Mouse (Mus musculus) testis, adult 2 months (tissue): ENCODE measurements at regions not wholly inside any gene's neighbourhood (a gene's known extent, or its start where the extent isn't known, plus 50 kb on each side); places are given as distances from the start of the nearest gene placed in this dataset.

Source experiments
- H3K27ac ChIP-seq: fragments of 200-500 bp; 2 replicates; pipeline ENCODE4 v1.5.1; 2012; ENCODE audit warnings: low read depth, low read length; ENCODE audit not compliant: control insufficient read depth, insufficient read depth
- H3K27me3 ChIP-seq: fragments of 200-500 bp; 2 replicates; pipeline ENCODE4 v1.6.1; 2012; ENCODE audit warnings: mild to moderate bottlenecking, low read length, moderate library complexity; ENCODE audit not compliant: control insufficient read depth, insufficient read depth
- H3K36me3 ChIP-seq: fragments of 200-500 bp; 2 replicates; pipeline ENCODE4 v1.6.1; 2012; ENCODE audit warnings: mild to moderate bottlenecking, low read length; ENCODE audit not compliant: control insufficient read depth, insufficient read depth
- H3K4me1 ChIP-seq: fragments of 200-500 bp; 2 replicates; pipeline ENCODE4 v1.6.1; 2012; ENCODE audit warnings: low read length; ENCODE audit not compliant: control insufficient read depth, insufficient read depth
- H3K4me3 ChIP-seq: fragments of 200-500 bp; 2 replicates; pipeline ENCODE4 v1.5.1; 2012; ENCODE audit warnings: low read depth, mild to moderate bottlenecking, low read length, moderate library complexity, mixed read lengths; ENCODE audit not compliant: control insufficient read depth
- CTCF ChIP-seq: fragments of 200-500 bp; IDR thresholded peaks from 2 replicates; pipeline ENCODE4 v1.5.1; 2012; ENCODE audit warnings: low read depth, mild to moderate bottlenecking, inconsistent platforms, low read length, moderate library complexity; ENCODE audit not compliant: control insufficient read depth, insufficient read depth, insufficient replicate concordance
- POLR2A ChIP-seq: fragments of 200-500 bp; IDR thresholded peaks from 2 replicates; pipeline ENCODE4 v1.6.1; 2012; ENCODE audit warnings: low read depth, mild to moderate bottlenecking, inconsistent platforms, low read length, moderate library complexity; ENCODE audit not compliant: control insufficient read depth

DNA sequence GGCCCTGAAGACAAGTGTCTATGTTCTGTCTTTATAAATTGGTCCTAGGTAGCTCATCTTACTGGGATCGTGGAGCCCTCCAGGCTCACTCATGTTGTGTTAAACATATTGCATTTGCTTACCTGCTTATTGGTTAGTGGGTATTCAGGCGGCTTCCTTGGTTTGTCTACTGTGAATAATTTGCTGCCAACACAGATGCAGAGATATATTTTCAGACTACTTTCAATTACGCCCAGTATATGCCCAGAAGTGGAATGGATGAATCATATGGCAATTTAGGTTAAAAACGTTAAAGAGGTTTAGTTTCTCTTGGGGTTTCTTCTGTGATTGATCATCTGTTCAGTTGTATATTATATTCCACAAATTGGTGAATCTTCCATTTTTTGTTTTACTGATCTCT lies 140.4 kb downstream of the Mex3b start:
- H3K36me3 ChIP-seq, result no peaks in the 10 kb centered on the region
- H3K4me1 ChIP-seq, result no peaks in the 10 kb centered on the region
- H3K4me3 ChIP-seq, result no peak overlapping the region
- H3K27ac ChIP-seq, result no peak overlapping the region
- no peaks in the 10 kb centered on the region for H3K27me3 ChIP-seq
- TF ChIP-seq CTCF, result no peak
- no peak for TF ChIP-seq POLR2A

DNA sequence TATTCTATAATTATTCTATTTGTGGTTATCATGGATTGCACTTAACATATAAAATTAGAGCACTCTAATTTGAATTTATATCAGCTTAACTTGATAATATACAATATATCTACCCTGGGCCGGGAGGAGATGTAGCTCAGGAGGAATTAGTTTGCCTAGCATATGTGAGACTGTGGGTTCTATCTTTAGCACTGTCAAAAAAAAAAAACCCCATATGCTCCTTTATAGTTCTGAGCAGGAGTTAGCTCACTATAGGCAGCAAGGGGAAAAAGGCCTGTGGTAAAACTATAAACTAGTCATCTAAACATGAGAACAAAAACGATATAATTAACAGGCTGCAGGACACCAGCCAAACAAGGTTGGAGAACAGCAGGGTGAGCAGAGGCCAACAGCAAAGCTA lies 145.0 kb downstream of the Mex3b start:
- Histone ChIP-seq H3K27me3 (no peaks in the 10 kb centered on the region), H3K36me3 (no peaks in the 10 kb centered on the region), H3K4me1 (no peaks in the 10 kb centered on the region), H3K4me3 (no peak overlapping the region), H3K27ac (no peak overlapping the region)
- TF ChIP-seq CTCF (no peak), POLR2A (no peak)

DNA sequence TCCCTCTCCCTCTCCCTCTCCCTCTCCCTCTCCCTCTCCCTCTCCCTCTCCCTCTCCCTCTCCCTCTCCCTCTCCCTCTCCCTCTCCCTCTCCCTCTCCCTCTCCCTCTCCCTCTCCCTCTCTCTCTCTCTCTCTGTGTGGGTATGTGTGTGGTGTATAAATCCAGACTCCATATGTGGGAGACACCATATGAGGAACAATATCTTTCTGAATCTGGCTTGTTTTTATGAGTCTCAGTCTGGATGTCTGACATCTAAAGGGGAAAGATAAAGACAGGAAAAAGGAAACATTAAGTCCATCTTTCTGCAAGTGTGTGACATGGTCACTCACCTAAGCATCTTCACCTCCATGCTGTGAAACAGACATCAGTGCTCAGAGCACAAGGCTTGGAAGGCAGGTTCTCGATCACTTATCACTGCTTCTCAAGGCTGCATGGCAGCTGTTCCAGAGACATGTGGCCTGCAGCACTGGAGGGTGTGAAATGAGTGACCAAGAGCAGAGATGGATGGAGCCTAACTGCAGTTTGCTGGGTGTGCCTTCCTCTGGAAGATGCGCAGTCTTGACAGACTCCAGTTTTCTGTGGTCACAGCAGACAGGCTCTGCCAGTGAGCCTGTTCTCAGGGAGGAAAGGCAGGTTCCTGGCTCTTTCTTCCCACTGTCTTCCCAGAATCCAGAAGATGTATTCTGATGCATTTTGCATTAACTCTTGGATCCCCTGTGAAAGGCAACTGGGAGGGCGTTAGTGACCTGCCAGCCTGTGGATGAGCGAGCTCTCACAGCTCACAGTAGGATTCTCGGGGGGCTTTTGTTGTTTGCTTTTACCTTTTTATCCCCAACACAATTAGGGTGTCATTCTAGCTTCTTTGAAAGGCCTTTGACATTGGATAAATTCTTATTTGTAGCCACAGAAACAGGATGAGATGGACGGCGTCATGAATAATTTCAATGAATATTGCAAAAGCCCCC lies 147.9 kb downstream of the Mex3b start:
- no peaks in the 10 kb centered on the region for H3K27me3 ChIP-seq
- H3K36me3 ChIP-seq, result no peaks in the 10 kb centered on the region
- no peak for TF ChIP-seq POLR2A
- TF ChIP-seq CTCF, result no peak
- no peaks in the 10 kb centered on the region for H3K4me1 ChIP-seq
- H3K4me3 ChIP-seq, result no peak overlapping the region
- no peak overlapping the region for H3K27ac ChIP-seq

DNA sequence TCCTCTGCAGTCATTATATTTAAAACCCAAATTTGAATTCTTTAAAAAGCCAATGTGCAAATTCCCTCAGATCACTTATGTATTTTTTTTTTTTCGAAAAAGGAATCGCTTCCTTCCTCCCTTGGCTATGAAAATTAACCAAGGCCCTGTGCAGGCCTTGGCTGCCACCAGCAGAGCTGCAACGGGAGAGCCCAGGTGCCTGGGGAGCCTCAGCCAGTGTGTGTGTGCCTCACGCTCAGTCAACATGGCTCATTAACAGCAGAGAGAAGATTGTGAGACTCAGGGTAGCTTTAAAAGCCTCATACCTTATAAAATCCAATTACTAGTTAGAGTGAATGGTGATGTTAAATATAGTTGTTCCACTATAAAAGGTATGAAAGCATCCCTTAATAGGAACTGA lies 148.6 kb downstream of the Mex3b start:
- no peaks in the 10 kb centered on the region for H3K27me3 ChIP-seq
- TF ChIP-seq CTCF (no peak), POLR2A (no peak)
- H3K27ac ChIP-seq, result no peak overlapping the region
- H3K4me1 ChIP-seq, result no peaks in the 10 kb centered on the region
- H3K4me3 ChIP-seq, result no peak overlapping the region
- no peaks in the 10 kb centered on the region for H3K36me3 ChIP-seq

DNA sequence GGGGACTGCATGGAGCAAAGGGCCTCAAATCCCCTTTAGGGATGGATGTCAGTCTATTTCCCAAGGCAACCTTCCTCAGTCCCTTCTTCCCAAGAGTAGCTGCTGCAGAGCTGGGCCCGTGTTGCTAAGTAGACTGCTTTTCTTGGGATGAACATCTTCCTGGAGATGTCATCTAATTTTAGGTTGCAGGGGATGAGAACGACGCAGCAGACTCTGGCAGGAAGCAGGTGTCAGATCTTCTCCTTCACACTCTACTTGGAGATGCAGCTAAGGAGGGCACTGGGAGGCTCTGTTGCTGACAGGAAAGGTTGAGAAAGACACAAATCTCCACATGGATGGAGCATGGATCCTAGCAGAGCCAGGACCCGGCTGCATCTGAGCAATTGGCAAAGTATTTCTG lies 149.4 kb downstream of the Mex3b start:
- no peak overlapping the region for H3K4me3 ChIP-seq
- TF ChIP-seq POLR2A (no peak), CTCF (no peak)
- H3K36me3 ChIP-seq, result no peaks in the 10 kb centered on the region
- H3K4me1 ChIP-seq, result no peaks in the 10 kb centered on the region
- no peak overlapping the region for H3K27ac ChIP-seq
- H3K27me3 ChIP-seq, result no peaks in the 10 kb centered on the region

DNA sequence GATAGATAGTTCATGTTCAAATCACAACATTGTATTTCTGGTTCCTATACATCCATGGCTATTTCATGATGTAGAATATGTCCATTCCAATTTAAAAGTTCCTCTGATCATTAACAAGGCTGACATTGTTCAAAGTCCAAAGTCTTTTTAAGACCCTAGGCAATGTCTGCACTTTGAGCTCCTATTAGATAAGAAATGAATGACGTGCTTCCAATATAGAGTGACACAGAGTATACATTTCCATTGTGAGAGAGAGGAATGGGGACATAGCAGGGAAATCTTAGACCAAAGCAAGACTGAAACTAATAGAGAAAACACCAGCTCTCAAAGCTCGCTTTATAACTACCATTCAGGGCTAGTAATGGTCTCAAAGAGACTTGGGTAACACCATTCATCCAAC lies 153.5 kb downstream of the Mex3b start:
- Histone ChIP-seq H3K27ac (no peak overlapping the region), H3K4me3 (no peak overlapping the region), H3K4me1 (no peaks in the 10 kb centered on the region), H3K27me3 (no peaks in the 10 kb centered on the region), H3K36me3 (no peaks in the 10 kb centered on the region)
- TF ChIP-seq CTCF (no peak), POLR2A (no peak)

DNA sequence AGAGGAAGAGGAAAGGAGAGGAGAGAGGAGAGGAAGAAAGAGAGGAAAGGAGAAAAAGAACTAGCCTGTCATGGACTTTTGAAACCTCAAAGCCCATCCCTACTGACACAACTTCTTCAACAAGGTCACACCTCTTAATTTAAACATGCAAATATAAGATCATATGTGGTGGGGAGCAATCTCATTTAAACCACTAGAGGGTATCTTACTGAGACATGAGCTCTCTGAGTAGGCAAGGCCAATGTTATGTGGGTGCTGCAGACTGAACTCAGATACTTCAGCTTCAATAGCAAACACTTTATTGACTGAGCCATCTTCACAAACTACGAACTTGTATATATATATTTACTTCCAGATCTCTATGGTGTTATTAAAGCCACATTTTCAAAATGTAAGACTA lies 156.9 kb downstream of the Mex3b start:
- Histone ChIP-seq H3K27ac (no peak overlapping the region), H3K4me1 (no peaks in the 10 kb centered on the region), H3K27me3 (no peaks in the 10 kb centered on the region), H3K4me3 (no peak overlapping the region), H3K36me3 (no peaks in the 10 kb centered on the region)
- TF ChIP-seq POLR2A, result no peak
- no peak for TF ChIP-seq CTCF
